Mouse (Mus musculus): Measurements from ENCODE around the gene Plxna2.

GRCm38 (mm10) chr1:194694805-194695204 lies 76.8 kb downstream of the Plxna2 start:
- no peak for TF ChIP-seq CTCF (IDR thresholded peaks at IDR 0.05; ENCODE audit: insufficient read depth, low read depth, low read length)
- no peak for TF ChIP-seq POLR2A (IDR thresholded peaks at IDR 0.05; ENCODE audit: insufficient read depth, low read depth, low read length)

Measured in olfactory bulb, adult 2 months (tissue).